Mouse (Mus musculus) mature B cell (primary cell): ENCODE measurements around the gene Btg2.

Experiments
- in situ Hi-C: fragments of 300-500 bp; cut with MboI; formaldehyde crosslinking; loops from 2 replicates; pipeline ENCODE4 v1.14.3; 2019

Btg2 gene

GRCm38 (mm10) chr1:134080406-134080805, 1.5 kb upstream of the Btg2 start:
- in situ Hi-C loops, result loop anchor here (25.0 kb wide), 1 partner anchor 1043 kb away; the partner anchor contains the start of genes Mdm4 and Pik3c2b

GRCm38 (mm10) chr1:134079477-134080163, 700 bp upstream of the Btg2 start:
- in situ Hi-C loops, result loop anchor here (25.0 kb wide), 1 partner anchor 1042 kb away; the partner anchor contains the start of genes Mdm4 and Pik3c2b

GRCm38 (mm10) chr1:134078061-134078795, 692 bp downstream of the Btg2 start:
- in situ Hi-C loops, result loop anchor here (25.0 kb wide), 1 partner anchor 1041 kb away; the partner anchor contains the start of genes Mdm4 and Pik3c2b

- in situ Hi-C loops, result loop anchor here (25.0 kb wide), 1 partner anchor 1040 kb away; the partner anchor contains the start of genes Mdm4 and Pik3c2b
These were observed 1.4 kb downstream of the Btg2 start for GRCm38 (mm10) chr1:134077389-134078060.

- in situ Hi-C loops, result loop anchor here (25.0 kb wide), 1 partner anchor 1039 kb away; the partner anchor contains the start of genes Mdm4 and Pik3c2b
These were observed 2.1 kb downstream of the Btg2 start for GRCm38 (mm10) chr1:134076789-134077188.

GRCm38 (mm10) chr1:134075532-134075931, 3.4 kb downstream of the Btg2 start:
- in situ Hi-C loops, result loop anchor here (25.0 kb wide), 1 partner anchor 1038 kb away; the partner anchor contains the start of genes Mdm4 and Pik3c2b

GRCm38 (mm10) chr1:134074606-134075005, 4.3 kb downstream of the Btg2 start:
- in situ Hi-C loops, result loop anchor here (25.0 kb wide), 1 partner anchor 1037 kb away; the partner anchor contains the start of genes Mdm4 and Pik3c2b

- in situ Hi-C loops, result no loop called here
These were observed 4.7 kb downstream of the Btg2 start for GRCm38 (mm10) chr1:134074184-134074583.

- in situ Hi-C loops, result no loop called here
These were observed 5.3 kb downstream of the Btg2 start for GRCm38 (mm10) chr1:134073658-134074057.

GRCm38 (mm10) chr1:134073061-134073564, 5.8 kb downstream of the Btg2 start:
- in situ Hi-C loops, result no loop called here

GRCm38 (mm10) chr1:134071411-134072018, 7.4 kb downstream of the Btg2 start:
- in situ Hi-C loops, result no loop called here

GRCm38 (mm10) chr1:134070099-134070669, 8.7 kb downstream of the Btg2 start:
- in situ Hi-C loops, result no loop called here

GRCm38 (mm10) chr1:134067143-134067619, 11.7 kb downstream of the Btg2 start:
- in situ Hi-C loops, result no loop called here

GRCm38 (mm10) chr1:134066554-134066953, 12.4 kb downstream of the Btg2 start:
- in situ Hi-C loops, result no loop called here

GRCm38 (mm10) chr1:134065241-134065809, 13.6 kb downstream of the Btg2 start:
- in situ Hi-C loops, result no loop called here

GRCm38 (mm10) chr1:134064296-134064831, 14.6 kb downstream of the Btg2 start:
- in situ Hi-C loops, result loop anchor here (5.0 kb wide), 1 partner anchor 43 kb away; no protein-coding TSS in a partner anchor

- in situ Hi-C loops, result loop anchor here (5.0 kb wide), 1 partner anchor 44 kb away; no protein-coding TSS in a partner anchor
These were observed 15.2 kb downstream of the Btg2 start for GRCm38 (mm10) chr1:134063773-134064125.

- in situ Hi-C loops, result loop anchor here (5.0 kb wide), 1 partner anchor 44 kb away; no protein-coding TSS in a partner anchor
These were observed 15.7 kb downstream of the Btg2 start for GRCm38 (mm10) chr1:134063086-134063772.

- in situ Hi-C loops, result loop anchor here (5.0 kb wide), 1 partner anchor 45 kb away; no protein-coding TSS in a partner anchor
These were observed 16.4 kb downstream of the Btg2 start for GRCm38 (mm10) chr1:134062411-134063085.
